Mouse (Mus musculus) testis, postnatal 14 days (tissue): Measurements from ENCODE around the gene Bmp3.

ENCODE experiments used
- DNase-seq: peaks from one replicate; pipeline ENCODE4 v3.0.0; 2021; ENCODE audit warnings: low spot score

Bmp3 gene

GRCm38 (mm10) chr5:98854264-98854626 lies at the start of gene Bmp3:
TSS of gene Bmp3 (plus strand) at chr5:98854415.
- no peak for DNase-seq

GRCm38 (mm10) chr5:98804761-98805160 lies 49.5 kb upstream of the Bmp3 start:
- DNase-seq, result no peak

DNA sequence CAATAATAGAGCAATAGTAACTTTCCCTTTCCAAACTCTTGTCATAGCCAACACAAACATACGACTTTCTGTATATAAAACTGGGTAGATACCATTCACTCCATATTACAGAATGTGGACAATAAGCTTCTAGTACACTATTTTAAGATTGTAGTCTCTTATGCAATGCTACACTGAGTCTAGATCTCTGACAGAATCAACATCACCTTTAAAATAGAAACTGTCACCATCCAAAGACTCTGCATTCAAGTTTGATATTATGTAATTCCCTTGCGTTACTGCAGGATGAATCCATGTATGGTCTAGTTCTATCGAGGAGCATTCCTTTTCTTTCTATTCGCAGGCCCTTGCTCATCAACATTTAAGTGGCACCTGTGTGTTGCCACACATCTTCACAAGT lies 47.7 kb upstream of the Bmp3 start:
- no peak for DNase-seq

DNA sequence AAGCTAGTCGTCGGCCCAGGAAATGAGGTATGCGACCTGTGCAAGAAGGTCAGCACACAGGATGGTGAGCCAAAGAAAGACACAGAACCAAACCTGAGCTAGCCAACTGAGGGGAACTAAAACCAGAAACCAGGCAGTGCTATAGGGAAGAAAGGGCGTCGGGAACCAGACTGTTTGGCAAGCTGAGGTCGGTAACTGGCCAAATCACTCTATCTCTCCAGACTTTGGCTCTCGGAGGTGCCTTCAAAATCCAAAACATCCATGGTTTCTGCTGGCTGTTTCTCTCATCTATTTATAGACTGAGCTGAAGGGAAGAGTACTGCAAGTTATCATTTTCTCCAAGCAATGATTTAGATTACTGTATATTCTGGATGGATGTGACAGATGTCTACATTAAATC lies 47.2 kb upstream of the Bmp3 start:
- DNase-seq, result no peak

- DNase-seq, result no peak
Observed at GRCm38 (mm10) chr5:98807953-98808352, 46.3 kb upstream of the Bmp3 start.

DNA sequence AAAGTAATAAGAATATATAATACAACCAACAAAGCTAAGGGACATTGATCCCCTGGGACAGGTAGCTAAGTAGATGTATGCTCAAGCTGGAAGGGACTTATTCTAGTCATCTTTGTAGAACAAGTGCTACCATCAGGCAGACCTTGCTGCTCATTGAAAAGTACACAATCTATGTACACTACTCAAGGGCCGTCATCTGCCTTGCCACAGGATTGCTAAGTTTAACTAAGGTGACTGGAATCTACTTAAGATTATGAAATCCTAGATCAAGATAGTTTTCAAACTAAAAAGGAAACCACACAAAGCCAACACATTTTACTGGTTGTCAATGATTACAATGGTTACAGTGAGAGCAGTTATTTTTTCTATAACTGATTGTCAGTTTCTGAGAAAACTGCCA lies 41.8 kb upstream of the Bmp3 start:
- DNase-seq, result no peak

DNA sequence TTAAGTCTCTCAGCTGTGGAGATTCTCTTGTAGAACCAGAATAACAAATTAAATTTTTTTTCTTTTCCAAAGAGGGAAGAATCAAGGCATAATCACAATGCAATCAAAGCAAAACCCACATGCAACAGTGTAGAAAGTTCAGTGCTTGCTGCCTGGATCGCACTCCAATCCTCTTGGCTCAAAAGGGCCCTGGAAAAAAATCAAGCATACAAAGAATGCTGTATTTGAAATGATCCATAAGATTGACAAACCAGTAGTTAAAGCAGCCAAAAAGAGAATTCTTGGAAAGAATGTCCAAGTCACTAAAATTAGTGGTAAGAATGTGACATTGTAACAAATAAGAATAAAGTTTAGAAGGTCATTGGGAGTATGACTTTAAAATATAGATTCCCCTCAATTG lies 38.9 kb upstream of the Bmp3 start:
- no peak for DNase-seq

DNA sequence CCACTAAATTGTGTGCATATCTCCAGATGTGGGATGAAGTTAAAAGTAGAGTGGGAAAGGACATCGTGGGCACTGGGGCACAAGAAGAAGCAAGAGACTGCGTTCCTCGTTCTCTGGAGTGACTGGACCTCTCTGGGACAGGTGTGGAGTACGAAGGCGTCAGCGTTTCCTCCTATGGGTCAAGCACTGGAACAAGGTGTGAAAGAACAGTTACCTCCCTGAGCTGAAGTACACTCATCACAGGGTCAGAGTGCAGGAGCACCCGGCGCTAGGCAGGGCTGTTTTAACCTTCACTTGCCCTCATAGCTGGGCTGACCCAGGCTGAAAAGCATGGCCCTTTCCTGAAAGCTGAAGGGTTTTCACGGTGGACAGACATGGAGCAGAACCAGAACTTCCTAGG lies 20.5 kb upstream of the Bmp3 start:
- DNase-seq, result no peak

DNA sequence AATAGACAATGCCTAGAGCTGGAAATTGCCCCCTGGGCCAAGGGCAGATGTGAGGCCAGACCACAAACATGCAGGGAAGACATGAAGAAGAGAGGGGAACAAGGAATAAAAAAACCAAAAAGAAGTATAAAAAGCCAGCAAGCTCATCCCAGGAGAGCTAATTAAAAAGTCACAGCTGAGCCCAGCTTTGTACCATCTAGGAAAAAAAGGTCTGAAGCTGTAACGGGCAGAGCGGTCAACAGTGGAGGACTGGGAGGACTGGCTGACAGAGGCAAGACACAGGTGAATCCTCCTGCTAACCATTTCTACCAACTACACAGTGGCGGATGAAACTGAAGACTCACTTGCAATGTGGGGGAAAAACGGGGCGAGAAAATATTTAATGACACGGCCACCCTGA lies 19.9 kb upstream of the Bmp3 start:
- DNase-seq, result no peak

DNA sequence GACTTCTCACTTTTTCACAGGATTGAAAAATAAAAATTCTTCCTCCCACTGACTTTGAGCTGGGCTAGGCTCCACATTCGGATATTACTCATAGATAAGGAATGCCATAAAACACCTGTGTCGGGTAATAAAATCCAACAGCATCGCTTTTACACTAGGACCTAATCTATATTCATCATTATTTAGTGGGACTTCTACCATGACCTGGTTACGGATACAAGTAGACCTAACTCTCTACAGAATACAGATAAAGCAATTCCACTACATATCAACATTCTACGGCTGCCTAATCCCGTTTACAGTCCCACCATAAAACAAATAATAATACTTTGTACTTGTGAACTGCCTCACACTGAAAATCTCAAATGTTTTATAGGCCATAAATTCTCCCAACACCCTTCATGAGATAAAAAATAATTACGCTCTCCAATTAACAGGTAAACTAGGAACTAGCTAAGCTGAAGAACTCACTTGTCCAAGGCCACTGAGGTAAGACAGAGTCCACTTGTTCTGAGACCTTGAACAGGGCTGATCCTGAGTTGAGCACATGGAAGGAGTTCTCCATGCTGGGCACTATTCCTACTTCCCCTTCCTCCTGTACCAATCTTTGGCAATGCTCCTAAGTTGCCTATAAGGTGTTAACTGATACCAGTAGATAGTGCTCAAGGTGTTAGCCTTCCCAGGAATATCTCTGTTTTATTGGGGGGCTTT lies 11.5 kb upstream of the Bmp3 start:
- DNase-seq, result no peak

GRCm38 (mm10) chr5:98844664-98845063 lies 9.6 kb upstream of the Bmp3 start:
- DNase-seq, result no peak

GRCm38 (mm10) chr5:98854627-98855564 lies 681 bp downstream of the Bmp3 start:
- DNase-seq, result no peak

GRCm38 (mm10) chr5:98855741-98856140 lies 1.5 kb downstream of the Bmp3 start:
- no peak for DNase-seq

- no peak for DNase-seq
Observed at GRCm38 (mm10) chr5:98856356-98856755, 2.1 kb downstream of the Bmp3 start.

- no peak for DNase-seq
Observed at GRCm38 (mm10) chr5:98863891-98864290, 9.7 kb downstream of the Bmp3 start.

DNA sequence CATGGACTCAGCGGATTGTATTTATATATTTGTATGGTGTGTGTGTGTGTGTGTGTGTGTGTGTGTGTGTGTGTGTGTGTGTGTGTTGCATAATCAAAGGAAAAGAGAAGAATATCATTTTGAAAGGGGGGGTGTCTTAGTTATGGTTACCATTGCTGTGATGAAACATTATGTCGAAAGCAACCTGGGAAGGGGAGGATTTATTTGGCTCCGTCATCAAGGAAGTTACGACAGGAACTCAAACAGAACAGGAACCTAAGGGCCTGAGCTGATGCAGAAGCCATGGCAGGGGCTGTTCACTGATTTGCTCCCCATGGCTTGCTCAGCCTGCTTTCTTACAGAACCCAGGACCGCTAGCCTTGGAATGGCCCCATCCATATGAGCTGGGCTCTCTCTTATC lies 10.9 kb downstream of the Bmp3 start:
- DNase-seq, result no peak

- DNase-seq, result no peak
Observed at GRCm38 (mm10) chr5:98876056-98876455, 21.8 kb downstream of the Bmp3 start.

DNA sequence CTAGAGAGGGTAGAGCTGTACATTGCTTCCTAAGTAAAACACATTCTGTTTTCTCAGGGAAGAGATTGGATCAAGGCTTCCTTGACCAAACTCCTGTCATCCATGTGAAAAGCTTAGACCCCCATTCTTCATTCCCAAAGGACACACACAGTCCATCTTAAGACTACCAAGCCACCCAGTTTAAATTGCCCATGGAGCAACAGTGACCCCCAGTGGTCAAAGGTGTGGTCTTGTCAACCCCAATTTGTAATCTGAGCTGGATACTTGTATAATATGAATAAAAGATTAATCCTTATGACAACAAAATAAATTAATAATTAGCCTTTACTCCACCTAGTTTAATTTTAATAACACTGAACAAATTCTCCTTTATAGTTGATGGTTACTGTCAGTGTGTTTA lies 24.7 kb downstream of the Bmp3 start:
- DNase-seq, result no peak

DNA sequence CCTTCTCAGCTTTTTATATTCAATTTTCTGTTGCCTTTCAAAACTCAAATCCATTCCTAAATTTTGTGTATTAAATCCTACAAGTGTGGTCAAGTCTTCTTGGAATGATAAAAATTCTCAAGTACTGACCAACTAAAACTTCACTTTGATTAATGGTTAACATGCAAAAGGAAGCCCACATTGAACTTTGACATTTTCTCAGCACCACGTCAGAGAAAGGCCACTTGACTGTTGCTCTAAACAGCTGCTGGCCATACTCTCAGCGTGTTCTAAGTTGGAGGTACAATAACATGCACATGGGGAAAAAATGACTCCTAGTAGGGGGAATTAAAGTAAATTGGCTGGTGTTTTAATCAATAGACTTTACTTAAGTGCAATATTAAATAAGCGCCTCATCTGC lies 27.9 kb downstream of the Bmp3 start:
- no peak for DNase-seq

GRCm38 (mm10) chr5:98890544-98891050 lies 36.4 kb downstream of the Bmp3 start:
- no peak for DNase-seq

DNA sequence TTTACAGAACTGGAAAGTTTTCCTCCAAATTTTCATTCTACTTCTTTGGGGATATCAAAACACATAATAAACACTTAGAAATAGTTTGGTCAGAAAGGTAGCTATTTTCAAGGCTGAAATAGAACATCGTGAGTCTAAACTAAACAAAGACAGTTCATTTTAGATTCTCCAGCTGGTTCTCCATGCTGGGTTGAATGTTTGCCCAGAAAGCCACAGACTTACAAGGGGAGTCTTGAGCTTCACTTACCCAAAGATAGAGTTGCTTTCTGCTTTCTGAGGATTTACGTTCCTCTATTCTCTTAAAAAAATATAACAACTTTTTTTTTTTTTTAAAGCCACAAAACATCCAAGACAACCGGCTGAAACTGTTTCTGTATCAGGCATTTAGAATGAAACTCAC lies 40.1 kb downstream of the Bmp3 start:
- DNase-seq, result no peak

- DNase-seq, result no peak
Observed at GRCm38 (mm10) chr5:98897946-98898345, 43.7 kb downstream of the Bmp3 start.

GRCm38 (mm10) chr5:98900926-98901325 lies 46.7 kb downstream of the Bmp3 start:
- no peak for DNase-seq
